Mouse (Mus musculus) lung, embryonic 14.5 days (tissue): ENCODE data around the gene Cdh23. TPM values are rescaled to one million over a fixed set of nuclear protein-coding genes. Genes with fewer than 3 reads are reported as not detected.

Source experiments
- ATAC-seq: fragments of 200-750 bp; cut with Nextera tagmentation; 2 replicates; pipeline ENCODE4 v1.8.0; 2017; ENCODE audit warnings: mild to moderate bottlenecking, moderate TSS enrichment, moderate library complexity; ENCODE audit not compliant: insufficient read depth
- DNase-seq: peaks from one replicate; pipeline ENCODE4 v3.0.0-alpha.2; 2015
- H3K27ac ChIP-seq: fragments of 300-500 bp; sonication (generic); 2 replicates; pipeline ENCODE4 v1.5.1; 2014; ENCODE audit warnings: low read depth, mild to moderate bottlenecking, moderate library complexity
- H3K27me3 ChIP-seq: fragments of 300-500 bp; sonication (generic); 2 replicates; pipeline ENCODE4 v1.6.1; 2014; ENCODE audit warnings: low read length, control low read depth; ENCODE audit not compliant: insufficient read depth
- H3K36me3 ChIP-seq: fragments of 300-500 bp; sonication (generic); 2 replicates; pipeline ENCODE4 v1.6.1; 2014; ENCODE audit warnings: control low read depth; ENCODE audit not compliant: insufficient read depth
- H3K4me1 ChIP-seq: fragments of 300-500 bp; sonication (generic); 2 replicates; pipeline ENCODE4 v1.6.1; 2014; ENCODE audit warnings: antibody characterized with exemption, control low read depth; ENCODE audit not compliant: insufficient read depth
- H3K4me2 ChIP-seq: fragments of 300-500 bp; sonication (generic); 2 replicates; pipeline ENCODE4 v1.6.1; 2014; ENCODE audit warnings: mild to moderate bottlenecking
- H3K4me3 ChIP-seq: fragments of 300-500 bp; sonication (generic); 2 replicates; pipeline ENCODE4 v1.5.1; 2014; ENCODE audit warnings: low read depth, low read length
- H3K9ac ChIP-seq: fragments of 300-500 bp; sonication (generic); 2 replicates; pipeline ENCODE4 v1.6.1; 2014
- H3K9me3 ChIP-seq: fragments of 300-500 bp; sonication (generic); 2 replicates; pipeline ENCODE4 v1.6.1; 2016; ENCODE audit warnings: low read depth, low read length, control low read depth
- CTCF ChIP-seq: IDR thresholded peaks from 2 replicates; pipeline ENCODE4 v1.5.1; 2016; ENCODE audit warnings: antibody characterized with exemption, low read depth
- WGBS: fragments of 180-500 bp; shearing (Covaris S2); extraction: QIAGEN DNeasy Blood & Tissue Kit; methylation state at CpG from one replicate; pipeline ENCODE4 v1.1.7; 2014; 5-methylcytosine and 5-hydroxymethylcytosine counted together
- polyA plus RNA-seq: library from polyadenylated mRNA; unstranded; fragments of >200 nt; fragmentation: Nextera tagmentation; extraction: Ambion mirVana; gene quantifications from 2 replicates; pipeline ENCODE4 v1.2.1, GENCODE M21; 2014

The Cdh23 gene
- polyA plus RNA-seq, 1 experiment from 2014 or later, result 0.26 TPM

DNA sequence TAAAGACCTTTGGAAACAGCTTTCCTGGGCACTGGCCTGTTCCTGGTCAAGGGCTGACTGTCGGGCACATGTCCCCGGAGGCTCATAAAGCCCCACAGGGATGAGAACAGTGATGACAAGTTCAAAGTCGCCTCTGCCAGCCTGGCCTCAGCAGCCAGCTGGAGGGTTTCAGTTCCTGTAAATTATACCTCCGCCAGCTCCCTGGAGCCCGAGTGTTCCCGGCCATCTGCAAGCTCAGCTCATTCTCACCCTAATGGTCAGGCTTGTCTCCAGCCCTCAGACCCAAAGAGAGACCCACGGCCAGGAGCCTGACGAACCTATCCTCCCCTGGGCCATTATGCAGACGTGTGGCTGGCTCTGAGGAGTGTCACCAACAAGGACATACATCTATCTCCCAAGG is 57.0 kb downstream of the Cdh23 start:
- H3K27me3 ChIP-seq, result no peaks in the 10 kb centered on the region
- 42% methylated on average over 9 of the region's 9 CpGs for WGBS
- TF ChIP-seq CTCF, result no peak

DNA sequence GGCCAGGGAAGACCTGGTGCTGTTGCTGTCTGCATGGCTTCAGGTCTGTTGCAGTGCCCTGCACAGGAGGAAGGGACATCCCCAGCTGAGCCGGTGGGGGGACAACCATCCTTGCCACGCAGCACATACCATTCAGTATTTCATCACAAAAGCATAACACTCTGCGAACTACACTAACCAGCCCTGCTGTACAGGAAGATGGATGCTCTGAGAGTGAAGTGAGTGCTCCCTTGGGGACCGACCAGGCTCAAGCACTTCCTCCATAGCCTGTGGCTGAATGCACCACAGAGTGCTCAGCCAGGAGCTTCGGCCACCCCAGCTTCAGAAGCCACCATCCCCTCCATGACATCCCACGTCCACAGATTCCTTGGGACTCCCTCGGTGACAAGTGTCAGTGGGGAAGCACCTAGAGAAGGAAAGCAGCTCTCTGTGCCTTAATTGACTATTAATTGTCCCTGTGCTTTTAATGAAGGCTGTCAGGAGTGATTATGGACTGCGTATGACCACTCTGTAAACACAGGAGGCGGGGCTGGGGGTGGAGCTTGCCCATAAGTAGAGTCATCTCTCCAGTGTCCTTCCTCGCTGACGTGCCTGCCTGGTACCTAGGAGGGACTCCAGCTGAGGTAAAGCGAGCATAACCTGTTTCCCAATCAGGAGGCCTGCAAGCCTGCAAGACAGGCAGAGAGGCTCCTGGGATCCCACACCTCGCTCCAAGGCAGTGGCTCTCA is 60.6 kb downstream of the Cdh23 start:
- Histone ChIP-seq H3K36me3 (no peaks in the 10 kb centered on the region), H3K27me3 (no peaks in the 10 kb centered on the region), H3K4me3 (no peak overlapping the region), H3K4me2 (no peak overlapping the region), H3K9ac (no peak overlapping the region), H3K9me3 (no peaks in the 10 kb centered on the region), H3K4me1 (no peaks in the 10 kb centered on the region), H3K27ac (no peak overlapping the region)
- DNase-seq (peak; percentile 37), ATAC-seq (no peak; the same call in 1 of the 2 replicates)
- no peak for TF ChIP-seq CTCF
- WGBS, result 14% methylated on average over 13 of the region's 13 CpGs

More for the DNA sequence above, 57.0 kb downstream of the Cdh23 start:
- Histone ChIP-seq H3K27ac (no peak overlapping the region), H3K36me3 (no peaks in the 10 kb centered on the region), H3K4me1 (no peaks in the 10 kb centered on the region), H3K9ac (no peak overlapping the region), H3K9me3 (no peaks in the 10 kb centered on the region), H3K4me3 (no peak overlapping the region), H3K4me2 (no peak overlapping the region)
- ATAC-seq, result no peak
- DNase-seq, result no peak

DNA sequence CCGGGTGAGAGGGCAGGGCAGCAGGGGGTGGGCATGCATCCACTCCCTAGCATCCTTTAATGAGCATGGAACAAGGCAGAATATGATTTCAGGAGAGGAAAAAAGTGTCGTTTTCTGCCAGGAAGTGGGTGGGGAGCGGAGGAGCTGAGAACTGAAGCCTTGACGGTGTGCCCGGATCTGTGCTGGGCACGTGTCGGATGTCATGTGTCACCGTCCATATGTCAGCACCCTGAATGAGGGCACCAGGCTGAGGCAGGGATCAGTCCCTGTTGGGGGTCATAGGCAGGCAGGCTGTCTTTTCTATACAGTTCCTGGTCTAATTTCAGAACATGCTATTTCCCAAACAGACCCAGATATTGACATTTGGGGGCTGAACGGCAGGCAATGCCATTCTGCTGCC is 61.9 kb downstream of the Cdh23 start:
- Histone ChIP-seq H3K4me1 (no peaks in the 10 kb centered on the region), H3K27me3 (no peaks in the 10 kb centered on the region), H3K9ac (no peak overlapping the region), H3K36me3 (no peaks in the 10 kb centered on the region), H3K4me3 (no peak overlapping the region), H3K4me2 (no peak overlapping the region), H3K27ac (no peak overlapping the region), H3K9me3 (peaks cover 7% of the 10 kb centered on the region; the same call in 1 of the 2 replicates)
- 43% methylated on average over 9 of the region's 9 CpGs for WGBS
- ATAC-seq, result no peak
- no peak for TF ChIP-seq CTCF
- no peak for DNase-seq

DNA sequence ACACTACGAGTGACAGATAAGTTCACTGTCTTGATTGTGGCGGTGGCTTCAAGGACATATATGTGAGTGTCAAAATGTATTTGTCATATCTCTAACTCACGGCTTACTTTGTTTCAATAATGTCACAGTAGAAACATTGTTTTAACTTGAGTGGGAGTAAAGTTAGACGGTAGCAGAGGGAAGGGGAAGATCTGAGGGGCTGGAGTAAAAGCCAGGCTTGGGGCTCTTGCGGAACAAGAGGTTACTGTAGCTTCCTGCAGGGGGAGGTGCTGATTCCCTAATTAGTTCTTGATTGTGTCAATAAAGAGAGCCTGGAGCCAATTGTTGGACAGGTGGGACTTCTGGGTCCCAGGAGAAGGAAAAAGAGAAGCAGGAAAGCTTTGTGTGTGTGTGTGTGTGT is 70.2 kb downstream of the Cdh23 start:
- ATAC-seq (no peak), DNase-seq (no peak)
- Histone ChIP-seq H3K27me3 (no peaks in the 10 kb centered on the region), H3K9ac (no peak overlapping the region), H3K4me3 (no peak overlapping the region), H3K4me2 (no peak overlapping the region), H3K36me3 (no peaks in the 10 kb centered on the region), H3K27ac (no peak overlapping the region), H3K4me1 (no peaks in the 10 kb centered on the region), H3K9me3 (peaks cover 10% of the 10 kb centered on the region; the same call in 1 of the 2 replicates)
- WGBS, result 59% methylated on average over 5 of the region's 5 CpGs
- no peak for TF ChIP-seq CTCF

DNA sequence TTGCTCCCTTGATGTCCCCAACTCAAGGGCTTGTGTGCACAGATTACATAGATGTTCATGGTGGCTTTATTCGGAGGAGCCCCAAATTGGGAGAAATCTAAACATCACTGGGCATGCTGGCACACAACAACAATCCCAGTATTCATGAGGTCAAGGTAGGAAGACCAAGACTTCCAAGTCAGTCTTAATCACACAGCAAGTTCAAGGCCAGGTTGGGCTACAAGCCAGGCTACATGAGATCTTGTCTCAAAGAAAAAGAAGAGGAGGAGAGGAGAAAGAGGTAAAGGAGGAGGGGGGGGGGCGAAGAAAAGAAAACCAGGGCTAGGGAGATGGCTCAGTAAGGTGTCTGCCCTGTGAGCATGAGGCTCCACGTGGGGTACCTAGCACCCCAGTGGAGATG is 70.8 kb downstream of the Cdh23 start:
- Histone ChIP-seq H3K27me3 (no peaks in the 10 kb centered on the region), H3K9ac (no peak overlapping the region), H3K9me3 (peaks cover 10% of the 10 kb centered on the region; the same call in 1 of the 2 replicates), H3K4me2 (no peak overlapping the region), H3K4me1 (no peaks in the 10 kb centered on the region), H3K27ac (no peak overlapping the region), H3K4me3 (no peak overlapping the region), H3K36me3 (no peaks in the 10 kb centered on the region)
- no peak for TF ChIP-seq CTCF
- WGBS, result 72% methylated on average over 3 of the region's 3 CpGs
- ATAC-seq (no peak), DNase-seq (no peak)

DNA sequence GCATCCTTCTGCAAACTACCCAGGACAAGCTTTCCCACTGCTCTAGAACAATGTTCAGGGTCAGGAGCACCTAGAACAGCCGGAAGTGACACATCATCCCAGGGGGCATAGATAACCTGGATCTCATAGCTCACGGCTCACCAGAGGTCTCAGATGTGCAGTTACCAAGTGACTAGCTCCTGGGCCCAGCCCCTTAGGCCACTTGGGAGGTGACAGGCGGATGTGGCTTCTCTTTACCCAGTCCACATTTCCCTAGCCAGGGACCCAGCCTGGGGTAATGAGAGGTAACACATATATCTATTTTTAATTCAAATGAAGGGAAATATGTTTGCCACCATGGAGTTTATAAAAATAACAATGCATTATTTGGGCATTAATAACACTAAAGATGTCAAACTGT is 71.3 kb downstream of the Cdh23 start:
- no peaks in the 10 kb centered on the region for H3K27me3 ChIP-seq
- no peak overlapping the region for H3K4me2 ChIP-seq
- H3K9ac ChIP-seq, result no peak overlapping the region
- TF ChIP-seq CTCF, result no peak
- no peaks in the 10 kb centered on the region for H3K4me1 ChIP-seq
- no peak overlapping the region for H3K4me3 ChIP-seq
- ATAC-seq, result no peak
- H3K36me3 ChIP-seq, result no peaks in the 10 kb centered on the region
- 46% methylated on average over 3 of the region's 3 CpGs for WGBS
- no peak overlapping the region for H3K27ac ChIP-seq
- no peak for DNase-seq
- H3K9me3 ChIP-seq, result peaks cover 9% of the 10 kb centered on the region; the same call in 1 of the 2 replicates

DNA sequence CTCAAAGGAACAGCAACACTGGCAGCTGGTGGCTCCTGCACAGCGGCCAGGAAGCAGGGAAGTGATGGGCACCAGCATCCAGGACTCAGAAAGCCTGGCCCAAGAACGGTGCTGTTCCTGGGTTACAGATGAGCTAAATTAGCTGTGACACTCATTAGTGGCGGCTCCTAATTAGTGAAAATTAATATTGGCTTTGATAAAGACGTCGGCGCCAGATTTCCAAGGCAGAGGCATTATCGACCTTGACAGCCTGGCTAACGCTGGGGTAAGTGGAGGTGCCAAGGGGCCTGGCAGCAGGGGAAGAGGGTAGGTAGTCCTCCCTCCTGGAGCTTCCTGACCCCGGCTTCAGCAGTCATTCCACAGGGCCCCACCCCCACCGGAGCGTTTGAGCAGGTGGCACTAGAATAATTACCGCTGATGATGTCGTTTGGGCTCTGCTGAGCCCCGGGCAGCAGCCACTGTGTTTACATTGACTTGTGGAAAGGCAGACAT is 72.0 kb downstream of the Cdh23 start:
- no peak overlapping the region for H3K27ac ChIP-seq
- no peak for DNase-seq
- 32% methylated on average over 14 of the region's 14 CpGs for WGBS
- no peak overlapping the region for H3K9ac ChIP-seq
- H3K4me2 ChIP-seq, result no peak overlapping the region
- H3K27me3 ChIP-seq, result no peaks in the 10 kb centered on the region
- no peak overlapping the region for H3K4me3 ChIP-seq
- peaks cover 2% of the 10 kb centered on the region; the same call in 1 of the 2 replicates for H3K9me3 ChIP-seq
- TF ChIP-seq CTCF, result no peak
- H3K36me3 ChIP-seq, result no peaks in the 10 kb centered on the region
- ATAC-seq, result no peak
- no peaks in the 10 kb centered on the region for H3K4me1 ChIP-seq
